Mouse (Mus musculus) MEL (cell line): ENCODE measurements around the gene Man2c1.

Experiments
- CTCF ChIP-seq, 3 experiments: IDR thresholded peaks in 2 of 3; conservative IDR thresholded peaks in 1 of 3; 2 replicates each; pipeline ENCODE4 v1.5.1; 2011 to 2012; ENCODE audit warnings: low read length in 3 of 3, low read depth in 2 of 3, mild to moderate bottlenecking in 2 of 3, improper control_type of control experiment in 1 of 3, inconsistent platforms in 1 of 3, mixed read lengths in 1 of 3, moderate library complexity in 1 of 3; ENCODE audit not compliant: control insufficient read depth in 1 of 3, insufficient read depth in 1 of 3, poor library complexity in 1 of 3, severe bottlenecking in 1 of 3
- USF2 ChIP-seq, 2 experiments: IDR thresholded peaks; 2 replicates each; pipeline ENCODE4 v1.6.1; 2011 to 2012; ENCODE audit warnings: improper control_type of control experiment in 2 of 2, low read length in 2 of 2, borderline replicate concordance in 1 of 2, inconsistent platforms in 1 of 2, low read depth in 1 of 2, mild to moderate bottlenecking in 1 of 2; ENCODE audit not compliant: insufficient read depth in 1 of 2
- ZNF384 ChIP-seq: IDR thresholded peaks from 2 replicates; pipeline ENCODE4 v1.6.1; 2012; ENCODE audit warnings: low read depth, mild to moderate bottlenecking, inconsistent platforms, low read length, improper control_type of control experiment

- TF ChIP-seq CTCF (IDR thresholded peaks at IDR 0.05 in 2 of 3, conservative IDR thresholded peaks at IDR 0.05 in 1 of 3; ENCODE audit: control insufficient read depth in 1 of 3, insufficient read depth in 1 of 3, low read depth in 2 of 3, low read length in 3 of 3, poor library complexity in 1 of 3, severe bottlenecking in 1 of 3) = no peak
- peak; percentile 84 for TF ChIP-seq ZNF384
- TF ChIP-seq USF2 (IDR thresholded peaks at IDR 0.05; ENCODE audit: borderline replicate concordance in 1 of 2, insufficient read depth in 1 of 2, low read depth in 1 of 2, low read length in 2 of 2) = no peak
These were observed 17.8 kb downstream of the Man2c1 start, which contains the start of gene Neil1 for GRCm38 (mm10) chr9:57148144-57148878.
